Mouse (Mus musculus): ENCODE data around the gene Mrgprg.

Mrgprg gene

DNA sequence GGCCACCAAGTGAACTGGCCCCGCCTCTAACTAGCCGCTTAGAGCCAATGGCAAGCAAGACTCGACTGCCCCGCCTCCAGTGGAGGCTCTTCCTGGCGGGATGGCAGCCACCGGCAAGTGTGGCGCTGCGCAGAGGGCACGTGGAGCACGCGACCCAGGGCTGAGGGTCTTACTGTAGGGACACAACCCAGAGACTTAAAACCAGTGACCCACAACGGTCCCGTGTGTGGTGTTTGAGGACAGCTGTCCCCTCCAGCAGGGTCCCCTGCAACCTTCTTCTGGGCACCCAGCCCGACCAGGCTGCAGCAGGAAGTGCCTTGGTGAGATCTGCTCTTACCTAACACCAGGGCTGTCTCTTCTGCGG is 9.8 kb downstream of the Mrgprg start:
- in situ Hi-C loops (cut with MboI; ENCODE audit: unreplicated experiment in 2 of 2), result no loop called here

- in situ Hi-C loops (cut with MboI; ENCODE audit: unreplicated experiment in 2 of 2), result no loop called here
Observed at GRCm38 (mm10) chr7:143756125-143757026, 10.4 kb downstream of the Mrgprg start, which contains the start of gene Osbpl5. Gene Osbpl5, minus strand, starts transcription at chr7:143756985.

- in situ Hi-C loops (cut with MboI; ENCODE audit: unreplicated experiment in 2 of 2), result no loop called here
Observed at GRCm38 (mm10) chr7:143755357-143756124, 11.3 kb downstream of the Mrgprg start.

DNA sequence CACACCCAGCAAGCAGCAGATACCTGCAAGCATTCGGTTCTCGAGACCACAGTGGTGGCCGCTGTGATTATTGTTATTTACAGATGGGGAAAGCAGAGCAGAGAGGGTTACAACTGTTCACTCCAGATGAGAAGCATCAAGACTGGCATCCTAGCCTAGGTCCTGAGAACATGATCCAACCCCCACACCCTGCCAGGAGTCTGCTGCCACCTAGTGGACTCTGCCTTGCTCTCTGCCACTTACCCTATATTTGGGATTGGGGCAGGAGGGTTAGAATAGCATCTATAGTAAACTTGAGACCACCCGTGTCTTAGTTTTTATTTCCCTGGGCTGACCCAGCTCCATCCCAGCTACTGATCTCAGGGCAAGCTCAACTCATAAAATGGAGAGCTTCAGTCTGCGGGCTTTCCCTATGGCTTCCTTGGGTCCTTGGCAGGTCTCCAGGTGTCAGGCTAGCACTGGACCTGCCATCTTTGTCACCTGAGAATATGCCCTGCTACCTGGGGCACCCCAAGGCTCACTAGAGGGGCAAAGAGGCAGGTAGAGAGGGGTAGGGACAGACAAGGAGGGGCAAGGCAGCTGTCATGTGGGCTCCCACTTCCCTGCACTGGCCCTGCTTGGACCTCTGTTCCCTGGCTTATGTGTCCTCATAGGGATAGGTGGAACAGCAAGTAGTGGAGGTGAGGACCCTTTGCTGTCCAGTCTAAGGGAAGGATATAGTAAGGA is 12.6 kb downstream of the Mrgprg start:
- in situ Hi-C loops (cut with MboI; ENCODE audit: unreplicated experiment in 2 of 2), result loop anchor here in 1 of 2 experiments (5.0 kb wide), 1 partner anchor 47 kb away; no protein-coding TSS in a partner anchor

DNA sequence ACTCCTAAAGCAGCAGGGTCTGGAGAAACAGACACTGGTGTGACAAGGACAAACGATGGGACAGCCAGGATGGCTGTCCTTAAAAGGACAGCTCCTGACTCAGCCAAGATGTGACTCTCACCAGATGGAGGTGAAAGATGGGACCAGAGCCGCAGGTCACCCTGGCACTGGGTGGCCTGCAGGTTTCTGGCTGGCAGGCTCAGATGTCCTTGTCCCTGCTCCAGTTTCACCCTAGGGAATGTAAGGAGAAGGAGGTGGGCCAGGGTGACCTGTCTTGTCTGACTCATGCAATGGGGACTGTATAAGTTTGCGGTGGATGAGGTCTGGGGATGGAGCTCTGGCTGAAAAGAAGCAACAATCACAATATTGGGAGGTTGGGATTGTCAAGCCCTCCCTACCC is 14.2 kb downstream of the Mrgprg start:
- in situ Hi-C loops (cut with MboI; ENCODE audit: unreplicated experiment in 2 of 2), result loop anchor here in 1 of 2 experiments (5.0 kb wide), 1 partner anchor 45 kb away; no protein-coding TSS in a partner anchor

GRCm38 (mm10) chr7:143752056-143752455 is 14.7 kb downstream of the Mrgprg start:
- in situ Hi-C loops (cut with MboI; ENCODE audit: unreplicated experiment in 2 of 2), result loop anchor here in 1 of 2 experiments (5.0 kb wide), 1 partner anchor 45 kb away; no protein-coding TSS in a partner anchor

GRCm38 (mm10) chr7:143751380-143751779 is 15.4 kb downstream of the Mrgprg start:
- in situ Hi-C loops (cut with MboI; ENCODE audit: unreplicated experiment in 2 of 2), result loop anchor here in 1 of 2 experiments (5.0 kb wide), 1 partner anchor 44 kb away; no protein-coding TSS in a partner anchor

DNA sequence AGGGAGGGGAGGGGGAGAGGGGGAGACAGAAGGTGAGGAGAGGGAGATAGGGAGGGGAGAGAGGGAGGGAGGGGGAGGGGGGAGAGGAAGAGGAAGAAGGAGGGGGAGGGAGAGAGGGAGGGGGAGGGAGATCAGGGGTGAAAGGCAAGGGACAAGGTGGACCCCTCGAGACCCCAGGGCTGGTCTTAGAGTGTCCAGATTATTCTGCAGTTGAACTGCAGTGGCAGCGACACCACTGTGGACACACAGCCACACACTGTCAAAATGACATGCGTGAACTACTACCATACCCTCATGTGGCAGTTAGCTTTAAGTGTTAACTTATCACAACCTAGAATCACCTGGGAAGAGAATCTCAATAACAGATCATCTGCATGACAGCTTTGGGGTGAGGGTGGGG is 17.7 kb downstream of the Mrgprg start:
- in situ Hi-C loops (cut with MboI; ENCODE audit: unreplicated experiment in 2 of 2), result loop anchor here in 1 of 2 experiments (5.0 kb wide), 2 partner anchors 42 to 167 kb away; no protein-coding TSS in a partner anchor

GRCm38 (mm10) chr7:143748041-143748868 is 18.5 kb downstream of the Mrgprg start:
- in situ Hi-C loops (cut with MboI; ENCODE audit: unreplicated experiment in 2 of 2), result loop anchor here in 1 of 2 experiments (5.0 kb wide), 2 partner anchors 41 to 166 kb away; no protein-coding TSS in a partner anchor

- in situ Hi-C loops (cut with MboI; ENCODE audit: unreplicated experiment in 2 of 2), result no loop called here
Observed at GRCm38 (mm10) chr7:143740653-143741052, 26.1 kb downstream of the Mrgprg start.

- in situ Hi-C loops (cut with MboI; ENCODE audit: unreplicated experiment in 2 of 2), result no loop called here
Observed at GRCm38 (mm10) chr7:143739511-143740461, 27.0 kb downstream of the Mrgprg start.

- in situ Hi-C loops (cut with MboI; ENCODE audit: unreplicated experiment in 2 of 2), result no loop called here
Observed at GRCm38 (mm10) chr7:143738601-143739006, 28.2 kb downstream of the Mrgprg start.

- in situ Hi-C loops (cut with MboI; ENCODE audit: unreplicated experiment in 2 of 2), result no loop called here
Observed at GRCm38 (mm10) chr7:143738194-143738593, 28.6 kb downstream of the Mrgprg start.

- in situ Hi-C loops (cut with MboI; ENCODE audit: unreplicated experiment in 2 of 2), result no loop called here
Observed at GRCm38 (mm10) chr7:143733746-143734145, 33.0 kb downstream of the Mrgprg start.

GRCm38 (mm10) chr7:143729886-143730285 is 36.9 kb downstream of the Mrgprg start:
- in situ Hi-C loops (cut with MboI; ENCODE audit: unreplicated experiment in 2 of 2), result no loop called here

DNA sequence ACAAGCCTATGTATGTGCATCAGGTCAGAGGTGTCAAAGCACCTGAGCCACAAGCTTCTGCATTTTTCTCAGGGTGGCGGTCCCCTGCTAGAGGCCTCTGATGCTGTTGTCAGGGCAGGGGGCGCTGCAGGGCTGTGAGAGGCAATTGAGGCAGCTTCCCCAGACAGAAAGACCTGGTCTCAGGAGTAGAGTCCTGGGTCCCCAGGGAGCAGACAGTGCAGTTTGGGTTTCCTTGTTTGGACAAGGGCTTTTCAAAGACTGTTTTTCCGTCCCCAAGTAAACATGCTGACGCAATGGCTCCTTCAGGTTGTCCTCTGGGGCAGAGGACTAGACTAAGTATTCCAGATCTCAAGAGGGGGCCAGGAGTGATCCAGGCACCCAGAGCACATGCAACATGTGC is 40.4 kb downstream of the Mrgprg start:
- in situ Hi-C loops (cut with MboI; ENCODE audit: unreplicated experiment in 2 of 2), result no loop called here

GRCm38 (mm10) chr7:143723841-143724240 is 43.0 kb downstream of the Mrgprg start:
- in situ Hi-C loops (cut with MboI; ENCODE audit: unreplicated experiment in 2 of 2), result no loop called here

- in situ Hi-C loops (cut with MboI; ENCODE audit: unreplicated experiment in 2 of 2), result no loop called here
Observed at GRCm38 (mm10) chr7:143722646-143723045, 44.1 kb downstream of the Mrgprg start.

Data from v-Abl transformed pro-B cells (cell line).